20 mouse cellular contexts compared by ENCODE assay signal in the genomic region with DNA sequence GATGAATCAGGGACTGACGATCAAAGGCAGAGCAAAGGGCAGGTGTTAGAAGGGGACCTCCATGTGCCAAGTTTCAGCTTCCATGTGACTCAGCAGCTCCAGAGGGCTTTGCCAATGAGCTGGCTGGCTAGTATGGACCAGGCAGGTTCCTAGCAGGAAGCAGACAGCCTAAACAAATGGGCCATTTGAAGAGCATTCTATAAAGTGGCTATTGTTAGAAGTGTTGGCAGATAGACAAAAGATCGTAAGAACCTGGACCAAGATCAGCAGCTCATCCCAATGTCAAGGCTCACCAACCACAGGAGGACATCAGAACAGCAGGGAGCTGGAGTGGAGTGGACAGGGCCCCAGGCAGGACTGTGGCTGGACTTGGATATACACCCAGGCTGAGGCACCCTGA. TPM values are rescaled to one million over a fixed set of nuclear protein-coding genes. Genes with fewer than 3 reads are reported as not detected.
DNase-seq lines count a peak whose midpoint lies in the region; ATAC-seq and TF ChIP-seq lines count a peak whose summit lies in the region.
"Had no signal": no experiment of that assay in that cellular context is flagged by ENCODE, and none has a peak within 500 bp of the region (broad histone marks: within the 10 kb centered on the region; RNA-seq: fewer than 3 reads in every experiment).

No protein-coding gene starts in this region.

- no peak for TF ChIP-seq CTCF in forebrain, postnatal 0 days (IDR thresholded peaks at IDR 0.05; ENCODE audit: low read depth)

- H3K27ac ChIP-seq in forebrain, embryonic 14.5 days (ENCODE audit: low read depth, low read length) = no peak overlapping the region; the same call in 1 of the 2 replicates
- no peak overlapping the region for H3K27ac ChIP-seq in forebrain, postnatal 0 days (ENCODE audit: low read depth, low read length)
- peak overlapping the region; percentile 33; the same call in 1 of the 2 replicates for H3K27ac ChIP-seq in midbrain, embryonic 10.5 days (replicated peaks)
- H3K27ac ChIP-seq in midbrain, embryonic 16.5 days (ENCODE audit: low read length) = no peak overlapping the region
- H3K27ac ChIP-seq: embryonic facial prominence, embryonic 10.5 days; forebrain, embryonic 10.5 days; liver, embryonic 15.5 days; stomach, postnatal 0 days had no signal

- peaks cover 18% of the 10 kb centered on the region for H3K4me1 ChIP-seq in forebrain, embryonic 14.5 days (ENCODE audit: control insufficient read depth, insufficient read depth, low read length)
- H3K4me1 ChIP-seq in forebrain, postnatal 0 days (ENCODE audit: insufficient read depth) = peaks cover 17% of the 10 kb centered on the region
- peaks cover 22% of the 10 kb centered on the region for H3K4me1 ChIP-seq in midbrain, embryonic 10.5 days
- peaks cover 9% of the 10 kb centered on the region for H3K4me1 ChIP-seq in midbrain, embryonic 16.5 days (ENCODE audit: control insufficient read depth, insufficient read depth, low read length)

- intact Hi-C loops in left cerebral cortex, postnatal 14 days (cut with DNase I) = loop anchor here (5.0 kb wide), 1 partner anchor 92 kb away; no protein-coding TSS in a partner anchor

- H3K4me2 ChIP-seq in forebrain, embryonic 14.5 days (ENCODE audit: low read length) = no peak overlapping the region
- H3K4me2 ChIP-seq in forebrain, postnatal 0 days (ENCODE audit: low read depth) = no peak overlapping the region
- H3K4me2 ChIP-seq in midbrain, embryonic 16.5 days (ENCODE audit: low read length) = no peak overlapping the region
- H3K4me2 ChIP-seq: heart, embryonic 12.5 days; liver, embryonic 15.5 days had no signal

- no peak overlapping the region for H3K4me3 ChIP-seq in forebrain, embryonic 14.5 days (ENCODE audit: low read depth, low read length)
- no peak overlapping the region for H3K4me3 ChIP-seq in forebrain, postnatal 0 days (ENCODE audit: low read depth, low read length)
- H3K4me3 ChIP-seq in midbrain, embryonic 10.5 days = no peak overlapping the region
- H3K4me3 ChIP-seq in midbrain, embryonic 16.5 days (ENCODE audit: low read depth, low read length) = no peak overlapping the region
- H3K4me3 ChIP-seq: embryonic facial prominence, embryonic 10.5 days; forebrain, embryonic 10.5 days; heart, embryonic 12.5 days; liver, embryonic 15.5 days had no signal

- no peak for DNase-seq in forebrain, embryonic 14.5 days (ENCODE audit: low spot score)
- DNase-seq in forebrain, postnatal 0 days = no peak
- DNase-seq in midbrain, embryonic 10.5 days (ENCODE audit: low spot score) = no peak
- DNase-seq in cerebellum, adult 8-10 months = peak; percentile 42
- DNase-seq in lung, postnatal 36 days = peak; percentile 58
- DNase-seq in left cerebral cortex, postnatal 14 days (ENCODE audit: low spot score in 2 of 2) = no peak
- no peak for DNase-seq in right cerebral cortex, postnatal 14 days
- DNase-seq: B cell, adult 2 months; spleen, adult 18-20 months had no signal

- no peak overlapping the region for H3K9ac ChIP-seq in forebrain, embryonic 14.5 days (ENCODE audit: low read length)
- no peak overlapping the region for H3K9ac ChIP-seq in forebrain, postnatal 0 days
- H3K9ac ChIP-seq in midbrain, embryonic 16.5 days (ENCODE audit: low read depth, low read length) = no peak overlapping the region
- H3K9ac ChIP-seq: heart, embryonic 12.5 days; liver, embryonic 15.5 days had no signal

- H3K36me3 ChIP-seq in forebrain, embryonic 14.5 days (ENCODE audit: control insufficient read depth, insufficient read depth, low read length) = no peaks in the 10 kb centered on the region
- H3K36me3 ChIP-seq in forebrain, postnatal 0 days (ENCODE audit: insufficient read depth) = no peaks in the 10 kb centered on the region
- no peaks in the 10 kb centered on the region for H3K36me3 ChIP-seq in midbrain, embryonic 10.5 days
- no peaks in the 10 kb centered on the region for H3K36me3 ChIP-seq in midbrain, embryonic 16.5 days (ENCODE audit: control insufficient read depth, insufficient read depth, low read length)
- H3K36me3 ChIP-seq: embryonic facial prominence, embryonic 10.5 days; forebrain, embryonic 10.5 days; heart, embryonic 12.5 days; liver, embryonic 15.5 days had no signal

- ATAC-seq in forebrain, embryonic 14.5 days = peak; percentile 32; the same call in 1 of the 2 replicates
- ATAC-seq in forebrain, postnatal 0 days = no peak
- ATAC-seq in midbrain, embryonic 16.5 days = no peak

- no peaks in the 10 kb centered on the region for H3K9me3 ChIP-seq in forebrain, embryonic 14.5 days (replicated peaks; ENCODE audit: control insufficient read depth, low read length)
- H3K9me3 ChIP-seq in forebrain, postnatal 0 days (ENCODE audit: low read length) = no peaks in the 10 kb centered on the region
- no peaks in the 10 kb centered on the region for H3K9me3 ChIP-seq in midbrain, embryonic 10.5 days (replicated peaks)
- no peaks in the 10 kb centered on the region for H3K9me3 ChIP-seq in midbrain, embryonic 16.5 days (replicated peaks; ENCODE audit: control insufficient read depth, low read length, poor library complexity, severe bottlenecking)
- H3K9me3 ChIP-seq: embryonic facial prominence, embryonic 10.5 days; forebrain, embryonic 10.5 days; heart, embryonic 12.5 days; liver, embryonic 15.5 days had no signal

- WGBS in forebrain, embryonic 14.5 days = 57% methylated on average over 2 of the region's 2 CpGs
- WGBS in forebrain, postnatal 0 days = 42% methylated on average over 2 of the region's 2 CpGs
- 82% methylated on average over 2 of the region's 2 CpGs for WGBS in midbrain, embryonic 10.5 days
- WGBS in midbrain, embryonic 16.5 days = 81% methylated on average over 2 of the region's 2 CpGs

- H3K27me3 ChIP-seq in forebrain, embryonic 14.5 days (replicated peaks; ENCODE audit: control insufficient read depth, insufficient read depth, low read length) = no peaks in the 10 kb centered on the region
- H3K27me3 ChIP-seq in forebrain, postnatal 0 days (ENCODE audit: insufficient read depth, low read length) = no peaks in the 10 kb centered on the region
- no peaks in the 10 kb centered on the region for H3K27me3 ChIP-seq in midbrain, embryonic 10.5 days (ENCODE audit: low read depth, poor library complexity, severe bottlenecking)
- H3K27me3 ChIP-seq in midbrain, embryonic 16.5 days (ENCODE audit: control insufficient read depth, insufficient read depth, low read depth, low read length) = no peaks in the 10 kb centered on the region
- H3K27me3 ChIP-seq: heart, embryonic 12.5 days; liver, embryonic 15.5 days had no signal

RNA-seq across cellular contexts. Expression of gene Eps8l3, which starts 32.5 kb away (rescaled TPM):
- not detected in 2 replicates for polyA plus RNA-seq in forebrain, embryonic 14.5 days (2014; fragmentation: Nextera tagmentation; extraction: Ambion mirVana)
- total RNA-seq in forebrain, postnatal 0 days (2014; rRNA removed) = not detected in 2 replicates
- not detected in 2 replicates for polyA plus RNA-seq in forebrain, postnatal 0 days (2015; fragmentation: Nextera tagmentation; extraction: Ambion mirVana)
- polyA plus RNA-seq in midbrain, embryonic 10.5 days (2016; fragmentation: Nextera tagmentation; extraction: Ambion mirVana) = not detected in 2 replicates
- not detected in 2 replicates for polyA plus RNA-seq in midbrain, embryonic 16.5 days (2015; fragmentation: Nextera tagmentation; extraction: Ambion mirVana)
- not detected for total RNA-seq in left cerebral cortex, postnatal 14 days (2021)
- total RNA-seq: gastrocnemius, adult 8-10 months; layer of hippocampus, adult 18-20 months; left cerebral cortex, postnatal 25 days; megakaryocyte-erythroid progenitor cell, adult 5-6 weeks had no signal
- polyA plus RNA-seq: embryonic facial prominence, embryonic 10.5 days; forebrain, embryonic 10.5 days; hindbrain, embryonic 11.5 days; liver, embryonic 15.5 days had no signal

RNA-seq across cellular contexts. Expression of gene Gstm5, which starts 51.1 kb away (rescaled TPM):
- polyA plus RNA-seq in forebrain, embryonic 14.5 days (2014; fragmentation: Nextera tagmentation; extraction: Ambion mirVana) = 195 and 244 TPM in 2 replicates
- total RNA-seq in forebrain, postnatal 0 days (2014; rRNA removed) = 141 and 164 TPM in 2 replicates
- 250 and 273 TPM in 2 replicates for polyA plus RNA-seq in forebrain, postnatal 0 days (2015; fragmentation: Nextera tagmentation; extraction: Ambion mirVana)
- polyA plus RNA-seq in midbrain, embryonic 10.5 days (2016; fragmentation: Nextera tagmentation; extraction: Ambion mirVana) = 240 and 243 TPM in 2 replicates
- 225 and 239 TPM in 2 replicates for polyA plus RNA-seq in midbrain, embryonic 16.5 days (2015; fragmentation: Nextera tagmentation; extraction: Ambion mirVana)
- total RNA-seq in left cerebral cortex, postnatal 14 days (2021) = 100 to 1,000 TPM; 182 to 200 TPM

Comparison
In these comparisons a context has a peak if more than half of its experiments do, and no peak if none do; other contexts are left out.
1. DNase-seq: peak in cerebellum, adult 8-10 months (single experiment) and lung, postnatal 36 days (single experiment); none in forebrain, embryonic 14.5 days (single experiment), forebrain, postnatal 0 days (single experiment), midbrain, embryonic 10.5 days (single experiment), left cerebral cortex, postnatal 14 days (0 of 2) and right cerebral cortex, postnatal 14 days (single experiment).